Mouse (Mus musculus) urinary bladder, postnatal 4 days (tissue): ENCODE measurements around the gene Cyp2c68.
"Not testable (repeated sequence)": the region's sequence is repeated elsewhere in the genome, so short reads cannot be mapped to it uniquely, and the experiment has no call there.

Source experiments
- DNase-seq, 2 experiments: peaks; one replicate each; pipeline ENCODE4 v3.0.0; 2021 to 2022; ENCODE audit warnings: low spot score in 2 of 2

The Cyp2c68 gene

GRCm38 (mm10) chr19:39740920-39741319, at the start of gene Cyp2c68:
Gene Cyp2c68 (minus strand): TSS chr19:39741054.
- no peak for DNase-seq

DNA sequence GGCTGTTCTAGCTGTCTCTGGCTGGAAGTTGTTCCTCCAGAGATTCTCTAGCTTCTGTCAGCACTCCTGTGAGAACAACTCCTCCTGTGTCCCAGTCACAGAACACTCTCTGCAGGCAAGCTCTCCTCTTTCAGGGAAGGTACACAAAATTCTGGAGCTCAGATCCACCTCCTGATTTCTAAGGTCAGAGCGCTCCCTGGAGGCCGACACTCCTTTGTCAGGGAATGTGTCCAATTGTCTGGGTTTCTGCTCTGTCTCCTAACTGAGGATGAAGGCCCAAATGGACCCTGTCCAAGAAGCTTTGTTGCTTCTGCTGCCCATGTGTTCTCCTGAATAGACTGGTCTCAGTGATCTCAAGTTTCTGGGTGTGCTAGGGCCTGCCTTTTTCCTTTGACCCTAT, 44.6 kb upstream of the Cyp2c68 start:
- not testable (repeated sequence) for DNase-seq

- no peak for DNase-seq
Measured at GRCm38 (mm10) chr19:39745357-39745756, 4.5 kb upstream of the Cyp2c68 start.

- DNase-seq, result not testable (repeated sequence)
Measured at GRCm38 (mm10) chr19:39744361-39744760, 3.5 kb upstream of the Cyp2c68 start.

- DNase-seq, result not testable (repeated sequence)
Measured at GRCm38 (mm10) chr19:39711116-39711515, 29.7 kb downstream of the Cyp2c68 start.

DNA sequence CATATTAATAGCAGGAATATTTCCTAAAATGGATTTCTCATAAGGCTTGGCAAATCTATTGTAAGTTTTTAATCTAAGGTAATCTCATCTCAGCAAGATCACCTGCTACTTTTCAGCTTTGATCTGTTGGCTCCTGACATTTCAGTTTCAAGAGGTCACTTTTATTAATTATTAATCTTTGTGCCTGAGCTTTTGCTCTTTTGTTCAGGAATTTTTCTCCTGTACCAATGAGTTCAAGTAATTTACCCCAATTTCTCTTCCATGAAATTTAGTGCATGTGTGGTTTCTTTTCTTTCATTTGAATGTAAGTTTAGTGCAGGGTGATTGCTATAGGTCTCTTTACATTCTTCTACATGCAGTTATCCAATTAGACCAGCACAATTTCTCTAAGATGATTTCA, 75.2 kb downstream of the Cyp2c68 start:
- DNase-seq, result not testable (repeated sequence)

- DNase-seq, result no peak
Measured at GRCm38 (mm10) chr19:39652381-39652780, 88.5 kb downstream of the Cyp2c68 start.

GRCm38 (mm10) chr19:39648938-39649337, 91.9 kb downstream of the Cyp2c68 start, which contains the start of gene Cyp2c67:
Gene Cyp2c67 (minus strand): TSS chr19:39649051.
- DNase-seq, result no peak

GRCm38 (mm10) chr19:39647519-39647918, 93.3 kb downstream of the Cyp2c68 start:
- DNase-seq, result no peak

DNA sequence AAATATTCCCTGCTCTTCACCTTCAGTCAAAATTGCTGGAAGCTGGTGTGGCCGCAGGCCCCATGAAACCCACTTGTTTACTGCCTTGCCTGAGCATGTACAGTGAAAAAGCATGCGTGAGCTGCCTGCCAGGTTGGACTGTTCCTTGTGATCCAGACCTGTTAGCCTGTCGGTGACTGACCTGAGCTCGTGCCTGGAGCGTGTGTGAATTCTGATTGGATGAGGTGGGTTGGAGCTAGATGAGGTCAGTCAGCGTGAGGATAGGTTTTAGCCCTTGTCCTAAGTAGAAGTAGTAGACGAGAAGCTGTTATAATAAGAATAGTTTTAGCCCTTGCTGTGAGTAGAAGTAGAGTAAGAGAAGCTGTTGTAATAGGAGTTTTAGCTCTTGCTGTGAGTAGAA, 96.3 kb downstream of the Cyp2c68 start:
- not testable (repeated sequence) for DNase-seq
